Mouse (Mus musculus): Measurements from ENCODE around the gene Phactr1. TPM values are rescaled to one million over a fixed set of nuclear protein-coding genes. Genes with fewer than 3 reads are reported as not detected.

Phactr1 gene
- total and polyA plus RNA-seq, 3 experiments = not detected

DNA sequence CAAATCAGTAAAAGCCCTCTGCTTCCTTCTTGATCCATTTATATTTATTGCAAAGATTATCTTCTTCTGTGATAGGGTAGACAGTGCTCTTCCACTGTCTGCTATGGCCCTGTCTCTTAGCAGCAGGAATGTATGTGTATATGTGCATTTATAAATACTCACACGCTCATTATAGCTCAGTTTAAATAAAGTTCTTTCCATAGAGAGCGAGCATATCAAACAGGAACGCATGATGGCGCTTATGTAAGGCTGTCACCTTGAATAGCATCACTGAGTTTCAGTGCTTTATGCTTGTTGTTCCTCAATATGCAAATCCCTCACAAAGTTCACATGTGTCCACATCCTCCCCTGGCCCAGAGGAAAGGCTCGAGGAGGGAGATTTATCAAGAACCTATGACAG is 57.7 kb downstream of the Phactr1 start:
- H3K4me1 ChIP-seq (ENCODE audit: control insufficient read depth in 1 of 2, insufficient read depth in 2 of 2, low read length in 2 of 2) = no peaks in the 10 kb centered on the region
- H3K36me3 ChIP-seq (ENCODE audit: control insufficient read depth in 1 of 2, insufficient read depth in 2 of 2, low read length in 2 of 2) = no peaks in the 10 kb centered on the region
- H3K79me2 ChIP-seq (ENCODE audit: control insufficient read depth, insufficient read depth, low read length, poor library complexity) = no peaks in the 10 kb centered on the region
- no peak overlapping the region for H3K27ac ChIP-seq (ENCODE audit: control insufficient read depth, low read depth, low read length)
- no peak overlapping the region for H3K4me3 ChIP-seq (ENCODE audit: control insufficient read depth in 1 of 2, insufficient read depth in 1 of 2, low read depth in 2 of 2, low read length in 2 of 2)
- no peak overlapping the region for H3K9ac ChIP-seq (ENCODE audit: control insufficient read depth, low read depth, low read length, poor library complexity, severe bottlenecking)
- TF ChIP-seq RCOR1 (IDR thresholded peaks at IDR 0.05; ENCODE audit: low read depth, low read length) = no peak
- no peak for TF ChIP-seq CTCF (IDR thresholded peaks at IDR 0.05 in 2 of 3, conservative IDR thresholded peaks at IDR 0.05 in 1 of 3; ENCODE audit: control insufficient read depth in 1 of 3, insufficient read depth in 1 of 3, low read depth in 2 of 3, low read length in 3 of 3, poor library complexity in 1 of 3, severe bottlenecking in 1 of 3)
- no peak for TF ChIP-seq ETS1 (IDR thresholded peaks at IDR 0.05; ENCODE audit: low read depth, low read length)
- no peak for TF ChIP-seq USF1 (IDR thresholded peaks at IDR 0.05; ENCODE audit: low read depth, low read length)
- TF ChIP-seq POLR2AphosphoS5 (IDR thresholded peaks at IDR 0.05; ENCODE audit: borderline replicate concordance, low read depth, low read length) = no peak
- TF ChIP-seq RAD21 (IDR thresholded peaks at IDR 0.05; ENCODE audit: low read depth, low read length) = no peak
- no peak for TF ChIP-seq MYC (IDR thresholded peaks at IDR 0.05; ENCODE audit: low read depth, low read length)
- no peak for TF ChIP-seq JUND (IDR thresholded peaks at IDR 0.05; ENCODE audit: low read depth, low read length)
- TF ChIP-seq EP300 (IDR thresholded peaks at IDR 0.05; ENCODE audit: low read depth in 1 of 2, low read length in 2 of 2) = no peak
- H3K27me3 ChIP-seq (ENCODE audit: control insufficient read depth in 1 of 2, insufficient read depth in 2 of 2, low read length in 2 of 2) = no peaks in the 10 kb centered on the region
- H3K9me3 ChIP-seq (replicated peaks; ENCODE audit: insufficient read depth, low read length) = no peaks in the 10 kb centered on the region
- DNase-seq (ENCODE audit: low read depth, low spot score) = no peak

DNA sequence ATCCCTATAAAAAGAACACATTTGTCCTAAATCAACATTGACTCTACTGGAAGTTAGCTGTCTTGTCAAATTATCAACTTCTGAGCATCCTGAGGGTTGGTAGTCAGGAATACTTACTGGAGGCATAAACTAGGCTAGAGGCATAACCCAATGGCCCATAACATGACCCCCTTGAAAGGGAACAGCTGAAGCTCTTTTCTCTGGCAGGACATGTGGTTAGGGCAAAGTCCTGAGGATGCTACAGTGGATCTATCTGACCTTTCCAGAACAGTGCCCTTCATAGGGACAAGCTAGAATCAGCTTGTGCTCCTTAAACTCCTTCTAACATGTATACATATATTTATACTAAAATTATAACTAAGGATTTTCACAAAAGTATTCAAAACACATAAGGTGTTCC is 61.8 kb downstream of the Phactr1 start:
- Histone ChIP-seq H3K9ac (ENCODE audit: control insufficient read depth, low read depth, low read length, poor library complexity, severe bottlenecking) (no peak overlapping the region), H3K9me3 (replicated peaks; ENCODE audit: insufficient read depth, low read length) (no peaks in the 10 kb centered on the region), H3K27ac (ENCODE audit: control insufficient read depth, low read depth, low read length) (no peak overlapping the region), H3K4me3 (ENCODE audit: control insufficient read depth in 1 of 2, insufficient read depth in 1 of 2, low read depth in 2 of 2, low read length in 2 of 2) (no peak overlapping the region), H3K36me3 (ENCODE audit: control insufficient read depth in 1 of 2, insufficient read depth in 2 of 2, low read length in 2 of 2) (no peaks in the 10 kb centered on the region), H3K4me1 (ENCODE audit: control insufficient read depth in 1 of 2, insufficient read depth in 2 of 2, low read length in 2 of 2) (no peaks in the 10 kb centered on the region), H3K27me3 (ENCODE audit: control insufficient read depth in 1 of 2, insufficient read depth in 2 of 2, low read length in 2 of 2) (no peaks in the 10 kb centered on the region), H3K79me2 (ENCODE audit: control insufficient read depth, insufficient read depth, low read length, poor library complexity) (no peaks in the 10 kb centered on the region)
- TF ChIP-seq UBTF (IDR thresholded peaks at IDR 0.05; ENCODE audit: borderline replicate concordance, insufficient read depth, low read depth, low read length) = no peak
- TF ChIP-seq BHLHE40 (IDR thresholded peaks at IDR 0.05; ENCODE audit: borderline replicate concordance, low read depth, low read length) = no peak
- TF ChIP-seq ZC3H11A (IDR thresholded peaks at IDR 0.05; ENCODE audit: low read depth, low read length) = no peak
- no peak for TF ChIP-seq MAZ (IDR thresholded peaks at IDR 0.05; ENCODE audit: low read depth, low read length)
- no peak for TF ChIP-seq MAFK (IDR thresholded peaks at IDR 0.05; ENCODE audit: borderline replicate concordance, low read depth, low read length)
- TF ChIP-seq MEF2A (IDR thresholded peaks at IDR 0.05; ENCODE audit: extremely low read depth, insufficient replicate concordance, low read depth, low read length, poor library complexity, severe bottlenecking) = no peak
- TF ChIP-seq CHD2 (IDR thresholded peaks at IDR 0.05; ENCODE audit: low read length) = no peak
- TF ChIP-seq MYC (IDR thresholded peaks at IDR 0.05; ENCODE audit: low read depth, low read length) = no peak
- no peak for TF ChIP-seq TAL1 (IDR thresholded peaks at IDR 0.05; ENCODE audit: low read length)
- no peak for TF ChIP-seq RAD21 (IDR thresholded peaks at IDR 0.05; ENCODE audit: low read depth, low read length)
- TF ChIP-seq E2F4 (IDR thresholded peaks at IDR 0.05; ENCODE audit: borderline replicate concordance, low read depth, low read length) = no peak
- no peak for TF ChIP-seq EP300 (IDR thresholded peaks at IDR 0.05; ENCODE audit: low read depth in 1 of 2, low read length in 2 of 2)
- TF ChIP-seq TBP (IDR thresholded peaks at IDR 0.05; ENCODE audit: low read depth, low read length) = no peak
- DNase-seq (ENCODE audit: low read depth, low spot score) = no peak
